Mouse (Mus musculus): ENCODE data around the gene Cdadc1. TPM values are rescaled to one million over a fixed set of nuclear protein-coding genes. Genes with fewer than 3 reads are reported as not detected.

The Cdadc1 gene
- 10 to 100 TPM; 34.9 to 44.5 TPM for total RNA-seq (2023)

GRCm38 (mm10) chr14:59597398-59598259, at the start of gene Cdadc1:
Cdadc1 (minus strand) TSS chr14:59597959.

GRCm38 (mm10) chr14:59625158-59625805, 27.5 kb upstream of the Cdadc1 start, which contains the start of gene Shisa2:
Shisa2 (plus strand) TSS chr14:59625308.

Other genes with a start within 250 kb of the Cdadc1 start
- 10 to 100 TPM in 1 of 2 experiments, 1 to 10 TPM in 1; 8.2 to 11.2 TPM for gene Phf11d, start 232.5 kb downstream of the Cdadc1 start, total RNA-seq (2023)
- 1 to 10 TPM; 4.3 to 8.0 TPM for gene Phf11c, start 202.6 kb downstream of the Cdadc1 start, total RNA-seq (2023)
- 10 to 100 TPM; 62.7 to 66.0 TPM for gene Setdb2, start 157.1 kb downstream of the Cdadc1 start, total RNA-seq (2023)
- 10 to 100 TPM; 36.9 to 53.7 TPM for gene Cab39l, start 157.0 kb downstream of the Cdadc1 start, total RNA-seq (2023)
- gene Shisa2, start 27.3 kb upstream of the Cdadc1 start, total RNA-seq (2023): not detected

Data from B cell, adult 67 days (primary cell).